Mouse (Mus musculus) myocyte (in vitro differentiated cells): ENCODE data around the gene Pwp2.

Source experiments
- CEBPB ChIP-seq: IDR thresholded peaks from 2 replicates; pipeline ENCODE4 v1.6.1; 2011; ENCODE audit warnings: mild to moderate bottlenecking, moderate library complexity; ENCODE audit not compliant: poor library complexity, insufficient read depth, severe bottlenecking
- E2F4 ChIP-seq: IDR thresholded peaks from one replicate; pipeline ENCODE4 v1.6.1; 2011; ENCODE audit warnings: mild to moderate bottlenecking, control low read depth, moderate library complexity; ENCODE audit not compliant: insufficient read depth
- MAX ChIP-seq: IDR thresholded peaks from one replicate; pipeline ENCODE4 v1.6.1; 2011; ENCODE audit warnings: low read depth, mild to moderate bottlenecking, control low read depth
- MYOD1 ChIP-seq, 3 experiments: IDR thresholded peaks; one replicate each; pipeline ENCODE4 v1.6.1; 2011; ENCODE audit warnings: control low read depth in 2 of 3, low read depth in 2 of 3, mild to moderate bottlenecking in 2 of 3, moderate library complexity in 1 of 3; ENCODE audit not compliant: insufficient read length in 2 of 3, control insufficient read depth in 1 of 3
- MYOG ChIP-seq, 3 experiments: IDR thresholded peaks; one replicate each; pipeline ENCODE4 v1.6.1; 2011; ENCODE audit warnings: control low read depth in 2 of 3, low read depth in 2 of 3, mild to moderate bottlenecking in 2 of 3; ENCODE audit not compliant: insufficient read length in 2 of 3, control insufficient read depth in 1 of 3, insufficient read depth in 1 of 3
- POLR2A ChIP-seq: IDR thresholded peaks from one replicate; pipeline ENCODE4 v1.6.1; 2011; ENCODE audit warnings: low read depth, mild to moderate bottlenecking, control low read depth, moderate library complexity; ENCODE audit not compliant: insufficient read length
- POLR2AphosphoS2 ChIP-seq: IDR thresholded peaks from one replicate; pipeline ENCODE4 v1.6.1; 2011; ENCODE audit warnings: low read depth, control low read depth; ENCODE audit not compliant: insufficient read length
- REST ChIP-seq: IDR thresholded peaks from one replicate; pipeline ENCODE4 v1.6.1; 2011; ENCODE audit warnings: mild to moderate bottlenecking, control low read depth, moderate library complexity; ENCODE audit not compliant: insufficient read depth, insufficient read length
- SRF ChIP-seq: IDR thresholded peaks from one replicate; pipeline ENCODE4 v1.6.1; 2011; ENCODE audit warnings: low read depth; ENCODE audit not compliant: control insufficient read depth, insufficient read length
- TCF12 ChIP-seq: IDR thresholded peaks from one replicate; pipeline ENCODE4 v1.6.1; 2011; ENCODE audit warnings: mild to moderate bottlenecking, control low read depth; ENCODE audit not compliant: poor library complexity, insufficient read depth, severe bottlenecking
- TCF3 ChIP-seq: IDR thresholded peaks from one replicate; pipeline ENCODE4 v1.6.1; 2011; ENCODE audit warnings: low read depth, control low read depth; ENCODE audit not compliant: insufficient read length
- USF1 ChIP-seq: IDR thresholded peaks from one replicate; pipeline ENCODE4 v1.6.1; 2011; ENCODE audit warnings: low read depth, mild to moderate bottlenecking, control low read depth, moderate library complexity

- TF ChIP-seq MAX (no peak), MYOD1 (IDR thresholded peaks at IDR 0.05; ENCODE audit: control insufficient read depth in 1 of 3, insufficient read length in 2 of 3, low read depth in 2 of 3) (no peak), SRF (no peak), CEBPB (no peak), POLR2A (no peak), E2F4 (no peak), MYOG (IDR thresholded peaks at IDR 0.05; ENCODE audit: control insufficient read depth in 1 of 3, insufficient read depth in 1 of 3, insufficient read length in 2 of 3, low read depth in 2 of 3) (no peak), TCF3 (no peak), USF1 (no peak), TCF12 (no peak), POLR2AphosphoS2 (no peak), REST (no peak)
These were observed 33.6 kb upstream of the Pwp2 start for GRCm38 (mm10) chr10:78218576-78218975.
